Mouse (Mus musculus): ENCODE results near the gene Arrb1. TPM values are rescaled to one million over a fixed set of nuclear protein-coding genes. Genes with fewer than 3 reads are reported as not detected.

Gene Arrb1
- polyA plus RNA-seq, 1 experiment from 2014 or later, result 3.6 TPM

DNA sequence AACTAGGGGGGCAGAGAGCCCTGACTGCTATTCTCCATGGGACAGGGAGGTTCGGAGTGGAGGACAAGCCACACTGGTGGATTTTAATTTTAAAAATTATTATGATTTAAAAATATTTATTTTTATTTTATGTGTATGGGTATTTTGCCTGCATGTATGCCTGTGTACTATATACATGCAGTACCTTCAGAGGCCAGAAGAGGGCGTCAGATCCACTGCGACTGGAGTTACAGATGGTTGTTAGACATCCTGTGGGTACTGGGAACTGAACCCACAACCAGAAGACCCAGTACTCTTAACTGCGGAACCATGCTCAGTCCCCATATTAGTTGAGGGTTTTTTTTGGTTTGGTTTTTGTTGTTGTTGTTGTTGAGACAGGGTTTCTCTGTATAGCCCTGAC lies 63.5 kb downstream of the Arrb1 start:
- Histone ChIP-seq H3K4me3 (ENCODE audit: low read length) (no peak overlapping the region), H3K27ac (ENCODE audit: low read depth, low read length) (no peak overlapping the region), H3K9me3 (ENCODE audit: control insufficient read depth, low read length) (no peaks in the 10 kb centered on the region), H3K36me3 (ENCODE audit: control insufficient read depth, insufficient read depth, low read length) (peaks cover 13% of the 10 kb centered on the region; the same call in 1 of the 2 replicates), H3K4me2 (replicated peaks; ENCODE audit: low read depth, low read length) (no peak overlapping the region), H3K27me3 (ENCODE audit: control insufficient read depth, insufficient read depth, low read length) (no peaks in the 10 kb centered on the region), H3K4me1 (ENCODE audit: control insufficient read depth, insufficient read depth, low read length) (no peaks in the 10 kb centered on the region), H3K9ac (ENCODE audit: low read depth, low read length) (no peak overlapping the region)
- ATAC-seq (ENCODE audit: low FRiP score, low TSS enrichment), result no peak
- 78% methylated on average over 4 of the region's 4 CpGs for WGBS

DNA sequence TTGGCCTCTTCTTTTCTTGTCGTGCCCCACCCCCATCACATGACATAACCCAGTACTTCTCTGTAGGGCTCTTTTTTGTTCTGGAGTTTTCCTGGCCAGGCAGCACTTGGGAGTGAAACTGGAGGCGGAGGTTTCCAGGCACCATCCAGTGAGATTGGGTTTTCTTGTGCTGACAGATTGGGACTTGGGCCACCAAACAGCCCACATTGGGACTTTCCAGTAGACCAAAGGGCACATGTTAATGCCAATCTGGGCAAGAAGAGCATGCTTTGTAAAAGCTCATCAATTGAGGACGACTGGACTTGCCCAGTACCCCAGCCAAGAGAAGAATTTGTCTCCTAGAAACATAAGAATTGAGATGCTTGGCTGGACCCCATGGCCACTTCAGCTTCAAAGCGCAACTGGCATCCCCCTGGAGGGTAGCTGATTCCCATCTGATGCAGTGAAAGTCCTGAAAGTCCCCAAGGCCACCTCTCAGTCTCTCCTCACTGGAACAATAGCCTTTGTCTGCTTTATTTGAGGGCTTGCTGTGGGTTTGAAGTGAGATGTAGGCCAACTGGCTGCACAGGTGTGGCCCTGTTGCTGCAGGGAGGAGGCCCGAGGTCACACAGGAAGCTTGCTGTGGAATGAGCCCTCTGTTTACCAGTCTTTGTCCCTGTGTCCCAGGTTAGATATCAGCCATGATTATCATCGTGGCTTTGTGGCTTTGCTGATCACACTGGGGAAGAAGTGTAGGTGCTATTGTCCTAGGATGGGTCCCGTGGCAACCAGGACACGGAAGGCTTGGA lies 68.8 kb downstream of the Arrb1 start:
- no peak for ATAC-seq (ENCODE audit: low FRiP score, low TSS enrichment)
- no peaks in the 10 kb centered on the region for H3K4me1 ChIP-seq (ENCODE audit: control insufficient read depth, insufficient read depth, low read length)
- no peaks in the 10 kb centered on the region for H3K36me3 ChIP-seq (ENCODE audit: control insufficient read depth, insufficient read depth, low read length)
- no peaks in the 10 kb centered on the region for H3K9me3 ChIP-seq (ENCODE audit: control insufficient read depth, low read length)
- H3K4me2 ChIP-seq (replicated peaks; ENCODE audit: low read depth, low read length), result no peak overlapping the region
- WGBS, result 85% methylated on average over 8 of the region's 8 CpGs
- no peak overlapping the region for H3K9ac ChIP-seq (ENCODE audit: low read depth, low read length)
- H3K4me3 ChIP-seq (ENCODE audit: low read length), result no peak overlapping the region
- no peak overlapping the region for H3K27ac ChIP-seq (ENCODE audit: low read depth, low read length)
- H3K27me3 ChIP-seq (ENCODE audit: control insufficient read depth, insufficient read depth, low read length), result no peaks in the 10 kb centered on the region

GRCm38 (mm10) chr7:99605058-99605457 lies 69.8 kb downstream of the Arrb1 start:
- Histone ChIP-seq H3K27me3 (ENCODE audit: control insufficient read depth, insufficient read depth, low read length) (no peaks in the 10 kb centered on the region), H3K9ac (ENCODE audit: low read depth, low read length) (no peak overlapping the region), H3K4me3 (ENCODE audit: low read length) (no peak overlapping the region), H3K4me1 (ENCODE audit: control insufficient read depth, insufficient read depth, low read length) (no peaks in the 10 kb centered on the region), H3K4me2 (replicated peaks; ENCODE audit: low read depth, low read length) (no peak overlapping the region), H3K9me3 (ENCODE audit: control insufficient read depth, low read length) (no peaks in the 10 kb centered on the region), H3K36me3 (ENCODE audit: control insufficient read depth, insufficient read depth, low read length) (no peaks in the 10 kb centered on the region), H3K27ac (ENCODE audit: low read depth, low read length) (no peak overlapping the region)
- WGBS, result 89% methylated on average over 2 of the region's 2 CpGs
- ATAC-seq (ENCODE audit: low FRiP score, low TSS enrichment), result no peak; the same call in 1 of the 2 replicates

- ATAC-seq (ENCODE audit: low FRiP score, low TSS enrichment), result no peak
- 68% methylated on average over 11 of the region's 11 CpGs for WGBS
- Histone ChIP-seq H3K4me3 (ENCODE audit: low read length) (no peak overlapping the region), H3K36me3 (ENCODE audit: control insufficient read depth, insufficient read depth, low read length) (no peaks in the 10 kb centered on the region), H3K27me3 (ENCODE audit: control insufficient read depth, insufficient read depth, low read length) (no peaks in the 10 kb centered on the region), H3K4me2 (replicated peaks; ENCODE audit: low read depth, low read length) (no peak overlapping the region), H3K4me1 (ENCODE audit: control insufficient read depth, insufficient read depth, low read length) (no peaks in the 10 kb centered on the region), H3K9me3 (ENCODE audit: control insufficient read depth, low read length) (no peaks in the 10 kb centered on the region), H3K9ac (ENCODE audit: low read depth, low read length) (no peak overlapping the region), H3K27ac (ENCODE audit: low read depth, low read length) (no peak overlapping the region)
Observed at GRCm38 (mm10) chr7:99606303-99606702, 71.0 kb downstream of the Arrb1 start.

DNA sequence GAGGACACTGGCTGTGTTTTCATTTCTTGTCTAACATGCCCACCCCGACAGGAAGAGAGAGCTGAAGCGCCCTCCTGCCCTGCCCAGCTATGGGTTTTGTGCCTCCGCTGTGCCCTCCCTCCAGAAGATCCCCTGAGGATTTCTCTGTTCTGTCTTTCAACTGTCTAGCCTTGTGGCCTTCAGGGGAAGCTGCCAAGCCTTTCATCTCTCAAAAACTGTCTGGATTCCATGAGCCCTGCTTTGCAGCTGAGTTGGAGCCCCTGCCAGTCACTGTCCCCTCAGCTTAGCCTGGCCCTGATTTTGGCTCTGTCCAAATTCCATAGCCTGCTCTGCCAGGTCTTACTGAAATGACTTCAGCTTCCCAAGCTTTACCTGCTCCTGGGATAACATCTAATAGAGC lies 71.5 kb downstream of the Arrb1 start:
- H3K27ac ChIP-seq (ENCODE audit: low read depth, low read length), result no peak overlapping the region
- 63% methylated on average over 3 of the region's 3 CpGs for WGBS
- no peak for ATAC-seq (ENCODE audit: low FRiP score, low TSS enrichment)
- H3K9ac ChIP-seq (ENCODE audit: low read depth, low read length), result no peak overlapping the region
- H3K4me1 ChIP-seq (ENCODE audit: control insufficient read depth, insufficient read depth, low read length), result no peaks in the 10 kb centered on the region
- no peaks in the 10 kb centered on the region for H3K9me3 ChIP-seq (ENCODE audit: control insufficient read depth, low read length)
- H3K4me3 ChIP-seq (ENCODE audit: low read length), result no peak overlapping the region
- no peaks in the 10 kb centered on the region for H3K36me3 ChIP-seq (ENCODE audit: control insufficient read depth, insufficient read depth, low read length)
- H3K4me2 ChIP-seq (replicated peaks; ENCODE audit: low read depth, low read length), result no peak overlapping the region
- H3K27me3 ChIP-seq (ENCODE audit: control insufficient read depth, insufficient read depth, low read length), result no peaks in the 10 kb centered on the region

- Histone ChIP-seq H3K9me3 (ENCODE audit: control insufficient read depth, low read length) (no peaks in the 10 kb centered on the region), H3K36me3 (ENCODE audit: control insufficient read depth, insufficient read depth, low read length) (no peaks in the 10 kb centered on the region), H3K4me2 (replicated peaks; ENCODE audit: low read depth, low read length) (no peak overlapping the region), H3K4me1 (ENCODE audit: control insufficient read depth, insufficient read depth, low read length) (no peaks in the 10 kb centered on the region), H3K4me3 (ENCODE audit: low read length) (no peak overlapping the region), H3K27me3 (ENCODE audit: control insufficient read depth, insufficient read depth, low read length) (no peaks in the 10 kb centered on the region), H3K27ac (ENCODE audit: low read depth, low read length) (no peak overlapping the region), H3K9ac (ENCODE audit: low read depth, low read length) (no peak overlapping the region)
- no peak for ATAC-seq (ENCODE audit: low FRiP score, low TSS enrichment)
- WGBS, result 41% methylated on average over 2 of the region's 2 CpGs
Observed at GRCm38 (mm10) chr7:99607632-99608031, 72.4 kb downstream of the Arrb1 start.

DNA sequence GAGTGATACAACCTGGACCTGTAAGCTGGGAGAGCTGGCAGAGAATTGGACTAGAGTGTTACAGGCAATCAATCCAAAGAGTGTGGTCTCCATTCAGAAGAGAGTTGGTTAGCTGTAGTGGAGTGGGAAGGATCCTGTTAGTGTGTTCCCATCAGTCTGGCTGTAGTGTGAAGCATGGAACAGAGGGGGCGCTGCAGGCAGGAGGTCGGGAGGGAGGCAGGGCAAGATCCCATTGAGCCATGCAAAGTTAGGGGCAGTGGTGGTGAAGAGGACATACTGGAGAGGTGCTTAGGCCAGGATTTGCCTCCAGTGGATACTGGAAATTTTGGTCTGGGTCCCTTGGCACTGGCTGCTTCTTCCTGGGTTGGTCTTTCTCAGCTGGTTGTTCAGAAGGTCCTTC lies 83.0 kb downstream of the Arrb1 start:
- peaks cover 6% of the 10 kb centered on the region; the same call in 1 of the 2 replicates for H3K27me3 ChIP-seq (ENCODE audit: control insufficient read depth, insufficient read depth, low read length)
- 60% methylated on average over 2 of the region's 2 CpGs for WGBS
- ATAC-seq (ENCODE audit: low FRiP score, low TSS enrichment), result no peak
- H3K9me3 ChIP-seq (ENCODE audit: control insufficient read depth, low read length), result no peaks in the 10 kb centered on the region
- no peaks in the 10 kb centered on the region for H3K36me3 ChIP-seq (ENCODE audit: control insufficient read depth, insufficient read depth, low read length)
- H3K4me1 ChIP-seq (ENCODE audit: control insufficient read depth, insufficient read depth, low read length), result 0 out of 2 replicates have a peak, but pooled peaks cover 5% of the 10 kb centered on the region
- no peak overlapping the region for H3K4me3 ChIP-seq (ENCODE audit: low read length)
- no peak overlapping the region for H3K27ac ChIP-seq (ENCODE audit: low read depth, low read length)
- no peak overlapping the region for H3K9ac ChIP-seq (ENCODE audit: low read depth, low read length)
- H3K4me2 ChIP-seq (replicated peaks; ENCODE audit: low read depth, low read length), result no peak overlapping the region

GRCm38 (mm10) chr7:99618860-99619259 lies 83.6 kb downstream of the Arrb1 start:
- Histone ChIP-seq H3K4me2 (replicated peaks; ENCODE audit: low read depth, low read length) (no peak overlapping the region), H3K9ac (ENCODE audit: low read depth, low read length) (no peak overlapping the region), H3K9me3 (ENCODE audit: control insufficient read depth, low read length) (no peaks in the 10 kb centered on the region), H3K27ac (ENCODE audit: low read depth, low read length) (no peak overlapping the region), H3K4me1 (ENCODE audit: control insufficient read depth, insufficient read depth, low read length) (0 out of 2 replicates have a peak, but pooled peaks cover 5% of the 10 kb centered on the region), H3K36me3 (ENCODE audit: control insufficient read depth, insufficient read depth, low read length) (no peaks in the 10 kb centered on the region), H3K4me3 (ENCODE audit: low read length) (no peak overlapping the region), H3K27me3 (ENCODE audit: control insufficient read depth, insufficient read depth, low read length) (peaks cover 9% of the 10 kb centered on the region; the same call in 1 of the 2 replicates)
- ATAC-seq (ENCODE audit: low FRiP score, low TSS enrichment), result no peak
- 8% methylated on average over 3 of the region's 3 CpGs for WGBS

DNA sequence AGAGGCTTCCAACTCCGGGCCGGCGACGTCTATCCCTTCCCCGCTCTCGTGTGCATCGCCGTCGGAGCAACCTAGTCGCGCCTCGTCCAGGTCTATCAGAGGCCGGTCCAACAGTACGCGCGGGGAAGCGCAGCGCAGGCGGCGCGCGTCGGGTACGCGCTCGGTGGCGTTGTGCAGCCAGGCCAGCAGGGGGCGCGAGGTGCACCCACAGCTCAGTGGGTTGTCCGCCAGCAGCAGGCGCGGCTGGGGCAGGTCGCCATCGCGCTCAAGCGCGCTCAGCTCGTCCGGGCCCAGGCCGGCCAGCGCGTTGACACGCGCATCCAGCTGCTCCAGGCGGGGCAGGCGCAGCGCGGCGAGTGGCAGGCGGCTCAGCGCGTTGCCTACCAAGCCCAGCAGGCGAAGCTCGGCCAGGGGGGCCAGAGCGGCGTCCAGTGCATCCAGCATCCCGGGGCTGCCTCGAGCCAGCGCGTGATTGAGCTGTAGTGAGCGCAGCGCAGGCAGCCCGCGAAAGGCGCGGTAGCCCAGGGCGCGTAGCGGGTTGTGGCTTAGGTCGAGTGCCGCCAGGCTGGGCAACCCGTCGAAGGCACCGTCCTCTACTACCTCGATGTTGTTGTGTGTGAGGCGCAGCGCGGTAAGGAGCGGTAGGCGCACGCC lies 90.6 kb downstream of the Arrb1 start:
- H3K4me1 ChIP-seq (ENCODE audit: control insufficient read depth, insufficient read depth, low read length), result peaks cover 17% of the 10 kb centered on the region; the same call in 1 of the 2 replicates
- H3K27ac ChIP-seq (ENCODE audit: low read depth, low read length), result no peak overlapping the region
- H3K9ac ChIP-seq (ENCODE audit: low read depth, low read length), result peak overlapping the region; percentile 48
- H3K4me3 ChIP-seq (ENCODE audit: low read length), result peak overlapping the region; percentile 42
- H3K4me2 ChIP-seq (replicated peaks; ENCODE audit: low read depth, low read length), result peak overlapping the region; percentile 86
- peak; percentile 84 for ATAC-seq (ENCODE audit: low FRiP score, low TSS enrichment)
- peaks cover 49% of the 10 kb centered on the region for H3K27me3 ChIP-seq (ENCODE audit: control insufficient read depth, insufficient read depth, low read length)
- WGBS, result under 1% methylated on average over 74 of the region's 81 CpGs
- H3K36me3 ChIP-seq (ENCODE audit: control insufficient read depth, insufficient read depth, low read length), result no peaks in the 10 kb centered on the region
- H3K9me3 ChIP-seq (ENCODE audit: control insufficient read depth, low read length), result no peaks in the 10 kb centered on the region

All from kidney, embryonic 14.5 days (tissue).